Mouse (Mus musculus): ENCODE results near the gene Hes2. TPM values are rescaled to one million over a fixed set of nuclear protein-coding genes. Genes with fewer than 3 reads are reported as not detected.

Gene Hes2
- total RNA-seq, 2 experiments from 2014 or later = not detected

Other genes with a start within 250 kb of the Hes2 start
- gene Dnajc11, start 225.2 kb upstream of the Hes2 start, total RNA-seq (2015) = 35.5 and 45.2 TPM in 2 replicates
- gene Dnajc11, start 225.2 kb upstream of the Hes2 start, total RNA-seq (2017) = 89.2 and 106 TPM in 2 replicates
- 7.2 and 8.0 TPM in 2 replicates for gene Thap3, start 169.9 kb upstream of the Hes2 start, total RNA-seq (2015)
- gene Thap3, start 169.9 kb upstream of the Hes2 start, total RNA-seq (2017) = 6.1 and 6.4 TPM in 2 replicates
- 2.8 and 4.6 TPM in 2 replicates for gene Phf13, start 162.6 kb upstream of the Hes2 start, total RNA-seq (2015)
- 1.0 and 2.7 TPM in 2 replicates for gene Phf13, start 162.6 kb upstream of the Hes2 start, total RNA-seq (2017)
- gene Klhl21, start 150.1 kb upstream of the Hes2 start, total RNA-seq (2015) = 3.4 and 3.6 TPM in 2 replicates
- gene Klhl21, start 150.1 kb upstream of the Hes2 start, total RNA-seq (2017) = 6.6 and 7.9 TPM in 2 replicates
- 7.4 and 10.3 TPM in 2 replicates for gene Zbtb48, start 131.2 kb upstream of the Hes2 start, total RNA-seq (2015)
- 4.8 and 6.6 TPM in 2 replicates for gene Zbtb48, start 131.2 kb upstream of the Hes2 start, total RNA-seq (2017)
- gene Tas1r1, start 120.3 kb upstream of the Hes2 start, total RNA-seq (2015) = 0.71 and 0.91 TPM in 2 replicates
- 1.2 and 3.2 TPM in 2 replicates for gene Tas1r1, start 120.3 kb upstream of the Hes2 start, total RNA-seq (2017)
- 26.9 and 28.4 TPM in 2 replicates for gene Nol9, start 119.5 kb upstream of the Hes2 start, total RNA-seq (2015)
- gene Nol9, start 119.5 kb upstream of the Hes2 start, total RNA-seq (2017) = 33.4 and 35.1 TPM in 2 replicates
- gene Plekhg5, start 86.4 kb upstream of the Hes2 start, total RNA-seq (2015) = 0.66 and 1.2 TPM in 2 replicates
- 1.6 and 2.6 TPM in 2 replicates for gene Plekhg5, start 86.4 kb upstream of the Hes2 start, total RNA-seq (2017)
- gene Tnfrsf25, start 42.9 kb upstream of the Hes2 start, total RNA-seq (2015) = 1.5 TPM in 1 of 2 replicates, not detected in the other
- gene Tnfrsf25, start 42.9 kb upstream of the Hes2 start, total RNA-seq (2017) = 0.10 TPM in 1 of 2 replicates, not detected in the other
- gene Espn, start 6.5 kb upstream of the Hes2 start, total RNA-seq (2015) = 1.1 and 1.3 TPM in 2 replicates
- gene Espn, start 6.5 kb upstream of the Hes2 start, total RNA-seq (2017) = 0.91 TPM in 1 of 2 replicates, not detected in the other
- gene Acot7, start 19.3 kb downstream of the Hes2 start, total RNA-seq (2015) = 75.9 and 76.7 TPM in 2 replicates
- gene Acot7, start 19.3 kb downstream of the Hes2 start, total RNA-seq (2017) = 72.6 and 79.3 TPM in 2 replicates
- 0.12 and 0.76 TPM in 2 replicates for gene Gpr153, start 115.4 kb downstream of the Hes2 start, total RNA-seq (2015)
- gene Gpr153, start 115.4 kb downstream of the Hes2 start, total RNA-seq (2017) = not detected in 2 replicates
- gene Hes3, start 132.8 kb downstream of the Hes2 start, total RNA-seq (2015) = not detected in 2 replicates
- gene Hes3, start 132.8 kb downstream of the Hes2 start, total RNA-seq (2017) = not detected in 2 replicates
- gene Icmt, start 138.4 kb downstream of the Hes2 start, total RNA-seq (2015) = 7.9 and 12.1 TPM in 2 replicates
- gene Icmt, start 138.4 kb downstream of the Hes2 start, total RNA-seq (2017) = 11.5 and 14.8 TPM in 2 replicates
- gene Rnf207, start 160.1 kb downstream of the Hes2 start, total RNA-seq (2015) = 0.12 TPM in 1 of 2 replicates, not detected in the other
- gene Rnf207, start 160.1 kb downstream of the Hes2 start, total RNA-seq (2017) = not detected in 2 replicates
- gene Rpl22, start 166.9 kb downstream of the Hes2 start, total RNA-seq (2015) = 1,636 and 1,708 TPM in 2 replicates
- 3,182 and 3,570 TPM in 2 replicates for gene Rpl22, start 166.9 kb downstream of the Hes2 start, total RNA-seq (2017)
- gene Chd5, start 179.8 kb downstream of the Hes2 start, total RNA-seq (2015) = not detected in 2 replicates
- gene Chd5, start 179.8 kb downstream of the Hes2 start, total RNA-seq (2017) = 0.07 and 0.08 TPM in 2 replicates